Mouse (Mus musculus): ENCODE data around the gene Scrt2. TPM values are rescaled to one million over a fixed set of nuclear protein-coding genes. Genes with fewer than 3 reads are reported as not detected.

The Scrt2 gene
- total RNA-seq, 2 experiments from 2014 or later: not detected

- TF ChIP-seq CTCF (IDR thresholded peaks at IDR 0.05): no peak
- intact Hi-C loops (cut with DNase I): no loop called here
- DNase-seq: no peak
- Histone ChIP-seq H3K4me3 (no peak overlapping the region), H3K27ac (no peak overlapping the region)
Measured at GRCm38 (mm10) chr2:152068660-152069433, 12.5 kb upstream of the Scrt2 start.

DNA sequence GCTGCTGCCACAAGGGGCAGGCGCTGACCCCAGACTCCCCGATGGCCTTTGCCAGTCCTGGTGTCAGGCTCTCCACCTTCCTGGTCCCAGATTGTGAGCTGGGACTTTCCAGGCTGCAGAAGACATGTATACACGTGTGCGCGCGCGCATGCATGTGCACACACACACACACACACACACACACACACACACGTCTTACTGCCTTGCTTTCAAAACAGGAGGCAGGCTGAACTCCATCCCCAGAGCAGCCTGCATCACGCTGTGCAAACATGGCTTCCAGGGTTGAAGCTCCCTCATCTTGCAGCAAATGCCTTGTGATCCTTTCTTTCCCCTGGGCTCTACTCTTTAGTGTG, 11.9 kb upstream of the Scrt2 start:
- no peak for TF ChIP-seq CTCF (IDR thresholded peaks at IDR 0.05)
- H3K4me3 ChIP-seq: no peak overlapping the region
- DNase-seq: no peak
- no peak overlapping the region for H3K27ac ChIP-seq
- intact Hi-C loops (cut with DNase I): no loop called here

GRCm38 (mm10) chr2:152069941-152070340, 11.4 kb upstream of the Scrt2 start:
- TF ChIP-seq CTCF (IDR thresholded peaks at IDR 0.05): no peak
- Histone ChIP-seq H3K4me3 (no peak overlapping the region), H3K27ac (no peak overlapping the region)
- intact Hi-C loops (cut with DNase I): no loop called here
- DNase-seq: no peak

GRCm38 (mm10) chr2:152074521-152074920, 6.8 kb upstream of the Scrt2 start:
- Histone ChIP-seq H3K4me3 (no peak overlapping the region), H3K27ac (no peak overlapping the region)
- no peak for TF ChIP-seq CTCF (IDR thresholded peaks at IDR 0.05)
- intact Hi-C loops (cut with DNase I): no loop called here
- DNase-seq: no peak

DNA sequence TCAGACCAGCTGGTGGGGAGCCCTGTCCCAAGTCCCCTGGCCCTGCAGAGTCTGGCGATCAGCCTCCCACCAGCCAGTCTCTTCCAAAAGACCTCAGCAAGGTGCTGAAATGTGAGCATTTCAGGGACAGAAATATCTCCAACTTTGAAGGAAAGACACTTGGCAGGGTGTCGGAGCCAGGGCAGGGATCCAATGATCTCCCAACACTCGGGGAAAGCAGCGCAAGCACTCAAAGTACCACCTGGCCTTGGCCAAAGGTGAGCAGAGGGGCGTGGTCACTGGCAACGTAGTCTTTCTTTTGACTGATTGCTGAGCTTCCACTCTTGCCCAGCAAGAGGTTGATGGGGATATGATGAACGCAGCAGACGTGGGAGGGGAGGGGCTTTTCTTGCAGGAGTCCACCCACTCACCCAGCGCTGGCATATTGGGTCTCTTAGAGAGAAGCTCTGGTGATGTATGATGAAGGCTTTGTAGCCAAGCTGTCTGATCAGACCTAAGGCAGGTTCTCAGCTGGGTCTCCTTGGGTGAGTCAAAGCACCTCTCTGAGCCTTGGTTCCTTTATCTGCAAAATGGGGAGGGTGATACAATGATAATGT, 5.9 kb upstream of the Scrt2 start:
- no peak for TF ChIP-seq CTCF (IDR thresholded peaks at IDR 0.05)
- Histone ChIP-seq H3K4me3 (no peak overlapping the region), H3K27ac (no peak overlapping the region)
- DNase-seq: no peak
- intact Hi-C loops (cut with DNase I): no loop called here

DNA sequence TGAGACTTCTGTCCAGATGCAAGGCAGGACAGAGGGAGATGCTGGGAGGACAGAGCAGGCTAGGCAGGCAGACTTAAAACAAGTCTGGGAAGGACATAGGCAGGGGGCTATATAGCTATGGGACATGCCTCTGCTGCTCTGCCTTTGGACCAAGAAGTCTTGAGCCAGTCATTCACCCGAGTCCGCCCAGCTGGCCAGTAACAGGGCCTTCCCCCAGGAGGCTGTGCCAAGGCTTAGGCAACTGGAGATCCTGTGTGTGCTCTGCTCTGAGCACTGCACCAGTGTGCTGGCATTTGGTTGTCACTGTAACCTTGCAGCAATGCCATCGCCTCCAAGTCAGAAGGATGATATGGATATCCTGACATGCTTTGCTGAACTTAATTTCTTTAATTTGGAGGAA, 4.0 kb upstream of the Scrt2 start:
- intact Hi-C loops (cut with DNase I): no loop called here
- no peak overlapping the region for H3K27ac ChIP-seq
- TF ChIP-seq CTCF (IDR thresholded peaks at IDR 0.05): no peak
- no peak for DNase-seq
- H3K4me3 ChIP-seq: no peak overlapping the region

- no peak overlapping the region for H3K27ac ChIP-seq
- intact Hi-C loops (cut with DNase I): loop anchor here (10.0 kb wide), 1 partner anchor 147 kb away; no protein-coding TSS in a partner anchor
- DNase-seq: peak; percentile 90
- peak overlapping the region; percentile 62 for H3K4me3 ChIP-seq
- no peak for TF ChIP-seq CTCF (IDR thresholded peaks at IDR 0.05)
Measured at GRCm38 (mm10) chr2:152081641-152082448, 516 bp downstream of the Scrt2 start.

DNA sequence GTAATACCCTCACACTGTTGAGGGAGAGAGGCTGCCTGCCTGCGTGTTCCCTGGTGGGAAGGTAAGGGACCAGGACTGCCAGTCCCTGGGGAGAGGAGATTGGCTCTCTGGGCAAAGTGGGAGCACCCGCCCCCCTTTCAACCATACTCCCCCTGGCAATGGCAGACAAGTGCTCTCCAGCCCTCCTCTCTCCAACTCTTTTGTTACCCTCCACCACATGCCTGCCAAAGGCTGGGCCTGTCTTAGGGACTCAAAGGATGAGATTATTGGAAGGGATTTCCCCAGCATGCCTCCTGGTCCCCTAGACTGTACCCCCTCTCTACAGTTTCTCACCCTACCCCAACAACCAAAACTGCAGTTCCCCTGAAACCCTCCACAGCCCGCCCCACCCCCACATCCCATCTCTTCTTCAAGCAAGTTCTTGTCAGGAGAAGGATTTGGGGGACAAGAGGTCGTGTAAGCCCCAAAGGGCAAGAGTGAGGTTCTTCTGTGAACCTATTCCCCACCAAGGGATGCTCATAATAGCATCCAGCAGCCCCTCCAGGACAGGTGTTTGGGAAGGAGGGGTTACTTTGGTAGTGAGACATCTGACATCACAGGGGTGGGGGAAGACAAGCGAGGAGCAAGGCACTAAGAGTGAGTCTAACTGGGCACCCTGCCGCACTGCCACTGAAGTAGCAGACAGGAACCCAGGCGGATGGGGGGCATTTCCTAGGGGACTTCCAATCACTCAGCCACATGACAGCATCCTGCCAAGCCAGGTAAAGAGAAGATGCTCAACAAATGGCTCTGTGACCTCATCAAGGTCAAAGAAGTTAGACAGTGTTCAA, 1.3 kb downstream of the Scrt2 start:
- H3K4me3 ChIP-seq: no peak overlapping the region
- DNase-seq: no peak
- H3K27ac ChIP-seq: no peak overlapping the region
- TF ChIP-seq CTCF (IDR thresholded peaks at IDR 0.05): no peak
- intact Hi-C loops (cut with DNase I): loop anchor here (10.0 kb wide), 1 partner anchor 148 kb away; no protein-coding TSS in a partner anchor

- no peak for DNase-seq
- H3K4me3 ChIP-seq: no peak overlapping the region
- H3K27ac ChIP-seq: no peak overlapping the region
- intact Hi-C loops (cut with DNase I): loop anchor here (10.0 kb wide), 1 partner anchor 149 kb away; no protein-coding TSS in a partner anchor
- no peak for TF ChIP-seq CTCF (IDR thresholded peaks at IDR 0.05)
Measured at GRCm38 (mm10) chr2:152083411-152083810, 2.1 kb downstream of the Scrt2 start.

DNA sequence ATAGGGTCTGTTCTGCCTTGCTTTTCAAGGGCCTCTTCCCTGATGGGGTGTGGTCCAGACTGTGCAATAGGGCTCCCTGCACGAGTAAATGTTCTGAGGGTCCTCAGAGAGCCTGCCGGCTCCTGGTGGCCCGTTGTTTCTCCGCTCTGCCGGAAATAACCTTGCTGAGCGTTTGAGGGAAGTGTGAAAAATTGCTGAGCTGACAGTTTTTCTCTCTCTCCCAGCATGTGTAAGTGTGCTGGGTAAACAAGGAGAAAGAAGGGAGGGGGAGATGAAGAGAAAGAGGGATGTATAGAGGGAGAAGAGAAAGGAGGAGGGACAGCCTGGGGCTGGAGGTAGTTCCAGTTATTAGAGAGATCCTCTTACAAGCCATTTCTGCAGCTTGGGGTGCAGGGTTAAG, 3.0 kb downstream of the Scrt2 start:
- no peak for TF ChIP-seq CTCF (IDR thresholded peaks at IDR 0.05)

DNA sequence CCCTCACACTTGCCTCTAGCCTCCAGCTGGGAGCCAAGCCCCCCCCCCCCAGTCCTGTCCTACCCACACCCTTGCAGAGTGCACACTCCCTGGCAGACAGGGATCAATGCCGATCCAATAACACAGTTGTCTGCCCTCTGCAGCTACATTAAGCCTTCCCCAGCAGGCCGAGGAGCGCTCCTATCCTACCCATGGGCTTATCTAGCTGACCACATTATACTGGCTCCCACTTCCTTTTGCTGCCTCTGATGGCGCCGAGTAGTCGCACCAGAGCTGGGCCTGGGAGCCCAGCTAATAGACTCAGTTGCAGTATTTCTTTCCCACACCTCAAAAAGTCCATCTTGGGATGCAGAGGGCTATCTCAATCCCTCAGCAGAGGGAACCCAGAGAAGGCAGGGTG, 4.1 kb downstream of the Scrt2 start:
- TF ChIP-seq CTCF (IDR thresholded peaks at IDR 0.05): no peak
- DNase-seq: no peak
- intact Hi-C loops (cut with DNase I): loop anchor here (10.0 kb wide), 1 partner anchor 151 kb away; no protein-coding TSS in a partner anchor
- Histone ChIP-seq H3K4me3 (no peak overlapping the region), H3K27ac (no peak overlapping the region)

More for the DNA sequence above, 3.0 kb downstream of the Scrt2 start:
- intact Hi-C loops (cut with DNase I): loop anchor here (10.0 kb wide), 1 partner anchor 149 kb away; no protein-coding TSS in a partner anchor
- Histone ChIP-seq H3K27ac (no peak overlapping the region), H3K4me3 (no peak overlapping the region)
- DNase-seq: no peak

GRCm38 (mm10) chr2:152086451-152086850, 5.1 kb downstream of the Scrt2 start:
- Histone ChIP-seq H3K27ac (no peak overlapping the region), H3K4me3 (no peak overlapping the region)
- DNase-seq: no peak
- TF ChIP-seq CTCF (IDR thresholded peaks at IDR 0.05): no peak
- intact Hi-C loops (cut with DNase I): loop anchor here (10.0 kb wide), 1 partner anchor 152 kb away; no protein-coding TSS in a partner anchor

Data from gastrocnemius, adult 2 months (tissue).